Mouse (Mus musculus): ENCODE results near the gene Ormdl3.

The Ormdl3 gene

GRCm38 (mm10) chr11:98550311-98550974 is 36.7 kb downstream of the Ormdl3 start:
- no peak for DNase-seq

- no peak for DNase-seq
These were observed 37.8 kb downstream of the Ormdl3 start for GRCm38 (mm10) chr11:98549363-98549762.

DNA sequence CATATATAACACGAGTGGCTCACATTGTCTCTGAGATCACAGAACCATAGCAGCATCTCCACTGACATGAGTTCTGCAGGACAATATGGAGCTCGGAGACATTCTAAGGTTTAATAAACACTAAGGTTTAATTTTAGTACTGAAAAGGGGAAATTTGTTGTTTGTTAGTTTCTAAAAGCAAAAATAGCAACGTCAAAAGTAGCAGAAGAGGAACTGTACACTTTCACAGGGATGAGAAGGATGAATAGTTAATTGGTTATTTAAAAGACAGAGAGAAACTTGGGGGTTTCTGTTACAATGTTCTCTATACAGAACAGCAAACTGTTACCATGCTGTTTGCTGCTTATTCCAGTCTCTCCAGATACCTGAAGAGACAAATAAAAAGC is 39.9 kb downstream of the Ormdl3 start:
- DNase-seq, result no peak

- no peak for DNase-seq
These were observed 40.5 kb downstream of the Ormdl3 start for GRCm38 (mm10) chr11:98546529-98547307.

GRCm38 (mm10) chr11:98545711-98546231 is 41.4 kb downstream of the Ormdl3 start, which contains the start of gene Ikzf3:
Ikzf3 (minus strand) TSS chr11:98546031.
- DNase-seq, result peak; percentile 77

GRCm38 (mm10) chr11:98544890-98545677 is 42.1 kb downstream of the Ormdl3 start:
- DNase-seq, result no peak

DNA sequence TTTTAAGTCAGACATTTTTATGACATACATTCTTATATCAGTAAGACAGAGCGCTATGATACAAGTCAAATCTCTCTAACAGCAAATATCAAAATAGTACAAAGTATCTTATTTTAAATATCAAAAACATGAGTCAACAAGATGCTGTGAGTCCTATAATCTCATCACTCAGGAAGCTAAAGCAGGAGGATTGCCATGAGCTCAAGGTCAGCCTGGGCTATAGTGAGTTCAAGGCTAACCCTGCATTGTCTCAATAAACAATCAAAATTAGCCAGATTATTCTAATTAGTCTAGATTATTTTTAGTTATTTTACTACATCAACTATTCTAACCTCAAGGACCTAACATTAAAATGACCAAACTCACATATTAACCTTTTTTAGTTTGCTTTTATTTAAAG is 43.8 kb downstream of the Ormdl3 start:
- DNase-seq, result no peak

GRCm38 (mm10) chr11:98542553-98542952 is 44.6 kb downstream of the Ormdl3 start:
- DNase-seq, result no peak

DNA sequence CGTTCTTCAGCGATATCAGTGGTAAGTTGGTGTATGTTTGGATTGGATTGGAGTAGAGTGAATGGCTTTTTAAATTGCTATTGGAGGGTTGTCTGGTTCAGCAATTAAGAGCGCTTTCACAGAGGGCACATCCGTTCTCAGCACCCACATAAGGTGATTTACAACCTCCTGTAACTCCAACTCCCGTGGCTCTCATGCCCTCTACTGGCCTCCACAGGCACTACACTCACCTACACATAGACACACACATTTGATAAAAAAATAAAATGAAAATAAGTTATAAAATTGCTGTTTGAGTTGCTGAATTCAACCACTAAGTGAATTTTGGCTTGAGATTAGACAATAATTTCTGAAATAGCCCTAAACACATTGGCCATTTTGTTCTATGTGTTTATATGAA is 46.8 kb downstream of the Ormdl3 start:
- DNase-seq, result no peak

GRCm38 (mm10) chr11:98537480-98538034 is 49.6 kb downstream of the Ormdl3 start:
- DNase-seq, result no peak
